Mouse (Mus musculus): Measurements from ENCODE around the gene Neurl3.

Gene Neurl3

DNA sequence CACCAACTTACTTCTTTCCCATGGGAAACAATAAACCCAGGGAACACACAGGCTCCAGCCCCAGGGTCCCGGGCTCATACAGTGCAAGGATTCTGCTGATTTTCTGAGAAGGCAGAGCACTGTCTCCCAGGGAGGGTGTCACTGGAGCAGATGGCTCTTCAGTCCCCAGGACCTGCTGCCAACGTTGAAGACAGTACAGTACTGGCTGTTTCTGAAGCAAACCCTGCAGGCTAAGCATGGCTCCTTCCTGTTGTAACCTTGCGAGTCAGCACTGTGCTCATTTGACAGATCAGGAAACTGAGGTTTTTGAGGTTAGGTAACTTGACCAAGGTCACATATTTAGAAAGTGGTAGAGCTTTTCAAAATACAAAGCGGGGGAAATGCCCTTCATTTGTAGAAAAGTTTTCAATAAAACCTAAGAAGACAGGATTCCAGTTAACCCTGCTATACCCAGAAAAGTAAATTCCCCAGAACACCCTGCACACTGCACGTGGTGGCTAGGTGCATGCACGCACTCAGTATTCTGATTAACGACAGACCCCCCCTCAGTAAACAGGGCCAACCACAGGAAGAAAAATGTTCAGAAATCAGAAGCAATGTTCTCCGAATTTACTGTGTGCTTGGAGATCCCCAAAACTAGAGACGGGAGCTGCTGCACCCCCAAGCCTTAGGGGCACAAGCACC lies 22.1 kb upstream of the Neurl3 start:
- peak; percentile 62 to 73 for DNase-seq

DNA sequence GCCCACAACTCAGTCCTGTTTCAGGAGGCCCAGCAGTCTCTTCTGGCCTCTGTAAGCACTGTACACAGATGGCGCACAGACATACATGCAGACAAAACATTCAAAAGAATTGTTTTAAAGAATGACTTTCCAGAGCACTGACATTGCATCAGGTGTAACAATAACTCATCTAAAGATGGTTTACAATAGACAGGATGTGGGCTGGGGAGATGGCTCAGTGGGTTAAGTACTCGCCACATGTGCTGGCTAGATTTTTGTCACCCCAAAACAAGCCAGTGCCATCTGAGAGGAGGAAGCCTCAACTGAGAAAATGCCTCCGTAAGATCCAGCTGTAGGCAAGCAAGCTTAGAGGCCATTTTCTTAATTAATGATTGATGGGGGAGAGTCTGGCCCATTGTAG lies 19.9 kb upstream of the Neurl3 start:
- DNase-seq: no peak

DNA sequence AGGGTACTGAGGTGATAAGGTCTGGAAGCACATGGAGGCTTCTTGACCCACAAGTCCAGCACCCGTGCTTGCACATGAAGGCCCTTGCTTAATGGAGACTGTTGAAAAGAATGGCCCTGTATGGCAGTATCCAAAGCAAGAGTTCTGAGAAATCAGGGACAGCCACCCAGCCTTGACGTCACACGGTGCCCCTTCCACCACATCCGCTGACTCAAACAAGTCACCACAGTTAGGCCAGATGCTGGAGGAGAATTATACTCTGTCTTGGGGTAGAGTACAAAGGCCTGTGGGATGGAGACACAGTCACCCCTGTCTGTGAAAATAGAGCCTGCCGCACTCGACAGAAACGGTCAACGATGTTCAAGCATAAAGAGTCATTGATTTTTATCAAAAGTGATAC lies 19.0 kb upstream of the Neurl3 start:
- no peak for DNase-seq

DNA sequence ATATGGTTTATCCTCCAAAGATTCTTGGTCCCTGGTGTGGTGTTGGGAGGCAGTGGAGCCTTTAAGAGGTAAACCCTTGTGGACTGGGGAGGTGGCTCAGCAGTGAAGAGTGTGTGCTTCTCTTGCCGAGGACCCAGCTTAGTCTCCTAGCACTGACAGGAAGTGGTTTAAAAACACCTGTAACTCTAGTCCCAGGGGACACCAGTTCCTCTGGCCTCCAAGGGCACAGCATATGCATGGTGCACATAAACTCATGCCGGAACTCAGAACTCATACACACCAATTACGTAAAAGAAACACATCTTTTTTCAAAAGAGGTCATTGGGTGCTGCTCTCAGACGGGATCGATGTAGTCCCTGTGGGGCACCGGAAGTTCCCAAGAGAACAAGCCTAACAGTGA lies 7.4 kb upstream of the Neurl3 start:
- no peak for DNase-seq

DNA sequence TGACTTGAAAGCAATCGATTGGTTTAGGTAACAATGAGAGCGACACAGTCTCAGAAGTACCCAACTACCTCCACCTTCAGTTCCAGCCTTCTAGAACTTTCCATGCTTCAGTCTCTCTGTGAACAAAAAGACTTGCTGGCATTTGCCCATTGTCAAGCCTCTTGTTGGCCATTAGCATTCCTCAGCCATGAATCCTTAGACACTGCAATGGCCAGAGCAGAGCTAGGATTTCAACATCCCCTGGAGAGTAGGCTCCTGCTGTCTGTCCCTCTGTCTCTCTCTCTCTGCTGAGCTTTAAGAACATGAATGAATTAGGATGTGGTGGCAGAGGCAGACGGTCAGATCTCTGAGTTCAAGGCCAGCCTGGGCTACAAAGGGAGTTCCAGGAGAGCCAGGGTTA lies 6.5 kb upstream of the Neurl3 start:
- DNase-seq: no peak

DNA sequence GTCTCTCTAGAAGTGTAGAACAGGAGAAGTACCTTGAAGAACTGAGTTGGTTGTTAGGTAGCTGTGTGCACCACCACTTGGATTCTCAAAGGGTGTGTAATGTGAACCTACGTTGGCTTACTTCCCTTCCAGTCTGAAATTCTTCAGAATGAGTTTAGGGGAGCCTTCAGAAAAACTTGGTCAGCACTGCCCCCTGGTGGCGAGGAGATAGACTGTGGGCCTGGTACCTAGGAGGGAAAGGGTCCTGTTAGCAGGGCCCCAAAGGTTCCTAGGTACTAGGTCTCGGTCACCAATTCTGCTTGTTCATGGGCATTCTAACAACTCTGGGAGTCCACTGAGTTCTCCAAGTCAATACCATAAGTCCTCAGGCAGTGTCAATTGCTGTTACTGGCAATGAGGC lies 4.7 kb upstream of the Neurl3 start:
- DNase-seq: peak; percentile 91 to 94

DNA sequence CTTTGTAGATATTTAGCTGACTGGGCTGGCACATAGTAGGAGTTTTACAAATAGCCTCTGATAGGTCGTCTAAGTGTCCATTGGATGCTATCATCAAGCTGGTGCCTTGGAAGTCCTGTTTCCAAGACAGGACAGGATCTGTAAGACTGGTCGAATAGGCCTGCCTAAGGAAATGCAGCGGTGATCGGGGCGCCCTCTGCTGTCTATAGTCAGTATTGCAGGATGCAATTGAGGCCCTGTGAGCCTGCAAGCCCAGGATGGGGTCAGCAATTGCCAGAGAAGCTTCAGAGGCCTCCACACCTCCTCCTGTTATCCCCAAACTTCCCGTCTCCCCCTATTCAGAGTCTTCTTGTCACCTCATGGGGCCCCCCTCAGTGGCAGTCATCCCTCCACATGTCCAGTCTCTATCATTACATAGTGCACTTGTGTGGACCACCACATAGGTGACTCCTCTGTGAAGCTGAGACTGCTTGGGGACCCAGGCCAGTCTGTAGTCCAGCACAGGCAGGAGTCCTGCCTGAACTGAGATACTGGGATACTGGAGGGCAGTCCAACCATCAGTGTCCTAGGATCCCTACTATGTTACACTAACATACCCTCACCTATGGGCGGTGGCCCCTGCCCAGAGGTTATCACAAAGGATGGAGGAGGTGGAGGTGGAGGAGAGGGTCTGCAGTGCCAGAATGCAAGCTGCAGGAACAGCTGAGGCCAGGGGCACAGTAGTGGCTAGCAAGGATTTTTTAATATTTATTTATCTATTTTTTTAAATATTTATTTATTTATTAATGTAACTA lies 3.0 kb upstream of the Neurl3 start:
- peak; percentile 87 to 92 for DNase-seq

DNA sequence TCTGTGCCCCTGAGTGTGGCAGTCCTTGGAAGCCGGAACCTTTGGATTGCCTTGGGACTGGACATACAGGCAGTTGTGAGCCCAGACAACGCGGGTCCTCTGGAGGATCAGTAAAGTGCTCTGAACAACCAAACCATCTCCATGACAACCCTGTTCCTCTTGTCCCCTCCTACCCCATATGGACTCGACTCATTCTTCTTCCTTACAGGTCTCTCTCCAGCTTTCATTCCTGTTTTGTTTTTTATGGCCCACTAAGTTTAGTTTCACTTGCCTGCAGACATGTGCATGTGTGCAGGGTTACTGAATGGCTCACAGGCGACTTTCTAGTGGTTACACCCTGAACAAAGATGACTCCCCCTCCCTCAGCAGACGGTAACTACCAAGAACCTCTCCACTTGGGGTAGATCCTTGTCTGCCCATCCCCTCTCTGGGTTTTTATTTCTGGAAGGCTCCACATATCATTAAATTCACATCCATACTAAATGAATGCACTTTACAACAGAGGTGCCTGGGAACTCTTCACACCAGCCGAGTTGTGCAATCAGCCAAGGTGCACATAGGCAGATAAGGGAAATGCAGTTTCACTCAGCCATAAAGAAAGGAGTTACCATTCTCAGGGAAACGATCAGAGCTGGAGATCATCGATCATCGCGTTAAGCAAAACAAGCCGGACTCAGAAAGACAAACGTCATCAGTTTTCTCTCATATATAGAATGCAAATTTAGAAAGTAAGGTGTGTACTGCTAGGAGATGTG lies 1.3 kb upstream of the Neurl3 start:
- no peak for DNase-seq

DNA sequence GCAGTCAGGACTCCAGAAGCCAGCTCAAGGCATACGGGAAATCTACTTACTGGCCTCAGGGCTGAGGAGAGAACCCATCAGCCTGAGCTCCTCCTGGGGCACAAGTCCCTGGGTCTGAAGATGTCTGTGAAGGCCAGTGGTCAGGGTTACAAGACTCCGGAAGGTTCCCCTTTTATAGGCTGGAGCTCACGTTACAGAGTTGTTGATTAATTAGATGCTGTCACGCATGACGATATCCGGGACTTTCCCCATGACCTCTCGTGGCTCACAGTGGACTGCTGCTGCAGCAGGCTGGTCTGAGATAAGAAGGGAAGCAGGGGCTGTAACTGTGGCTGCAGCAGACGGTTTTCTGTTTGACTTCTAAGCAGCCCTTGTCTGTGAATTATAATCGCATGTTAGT lies 1.2 kb downstream of the Neurl3 start:
- no peak for DNase-seq

DNA sequence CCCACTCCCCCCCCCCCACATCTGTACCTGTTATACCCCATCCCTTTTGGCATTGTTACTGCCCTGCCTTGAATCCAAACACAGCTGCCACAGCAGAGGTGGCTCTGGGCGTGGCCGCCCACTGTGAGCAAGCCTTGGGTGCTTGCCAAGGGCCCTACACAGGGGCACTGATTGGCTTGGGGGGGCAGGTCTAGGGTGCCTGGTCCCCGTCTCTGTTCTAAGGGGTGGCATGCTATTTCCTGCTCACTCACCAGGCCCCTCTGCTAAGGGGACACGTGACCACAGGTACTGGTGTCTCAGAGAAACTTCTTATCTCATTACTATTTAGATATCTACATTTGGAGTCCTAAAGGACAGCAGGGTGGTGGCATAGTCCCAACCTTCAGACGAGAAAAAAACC lies 1.9 kb downstream of the Neurl3 start:
- no peak for DNase-seq

DNA sequence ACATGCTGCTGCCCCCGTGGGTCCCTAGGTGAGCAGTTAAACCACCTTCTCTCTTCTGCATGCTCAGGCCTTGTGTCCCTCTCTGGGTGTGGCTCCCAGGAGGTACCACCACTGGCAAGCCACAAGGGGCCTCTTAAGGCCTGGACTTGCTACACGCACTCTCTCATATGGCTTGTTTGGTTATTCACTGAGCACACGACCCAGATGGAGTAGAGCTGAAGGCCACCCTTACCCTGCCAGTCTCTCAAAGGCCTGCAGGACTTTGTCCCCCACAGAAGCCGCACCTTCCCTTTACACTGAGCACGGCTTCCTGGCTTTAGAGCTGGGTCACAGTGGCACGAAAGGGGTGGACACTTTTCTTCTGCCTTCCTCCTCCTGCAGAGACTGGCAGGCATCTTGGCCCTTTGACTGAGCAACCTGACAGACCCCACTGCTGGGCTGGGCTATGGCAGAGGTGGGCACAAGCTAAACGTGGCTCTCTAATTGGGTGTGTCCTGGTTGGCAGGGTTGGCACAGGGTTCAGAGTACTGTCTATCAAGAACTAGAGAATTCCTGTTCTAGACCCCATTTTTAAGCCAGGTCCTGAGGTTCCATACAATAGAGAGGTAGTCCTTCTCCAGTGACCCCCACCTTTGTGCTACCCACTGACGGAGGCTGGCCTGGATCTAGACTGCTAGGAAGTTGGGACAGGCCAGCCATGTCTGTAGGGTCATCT lies 2.8 kb downstream of the Neurl3 start:
- DNase-seq: no peak

DNA sequence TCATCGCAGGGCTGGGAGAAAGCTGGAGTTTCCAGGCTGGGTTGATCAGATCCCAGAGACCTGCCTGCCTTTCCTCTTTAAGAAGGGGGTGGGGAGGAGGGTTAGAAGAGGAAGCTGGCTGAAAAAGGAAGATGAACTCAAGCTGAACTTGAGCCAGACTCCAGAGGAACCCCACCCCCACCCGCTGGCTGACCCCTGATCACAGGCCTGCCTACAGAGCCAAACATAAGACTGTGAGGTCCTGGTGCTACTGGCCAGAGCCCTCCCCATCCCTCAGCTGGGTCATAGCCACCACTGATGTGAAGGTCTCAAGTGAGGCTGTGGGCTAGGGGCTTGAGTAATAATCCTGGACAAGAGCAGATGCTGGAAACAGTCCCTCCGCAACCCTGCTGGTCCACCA lies 3.8 kb downstream of the Neurl3 start:
- DNase-seq: no peak

DNA sequence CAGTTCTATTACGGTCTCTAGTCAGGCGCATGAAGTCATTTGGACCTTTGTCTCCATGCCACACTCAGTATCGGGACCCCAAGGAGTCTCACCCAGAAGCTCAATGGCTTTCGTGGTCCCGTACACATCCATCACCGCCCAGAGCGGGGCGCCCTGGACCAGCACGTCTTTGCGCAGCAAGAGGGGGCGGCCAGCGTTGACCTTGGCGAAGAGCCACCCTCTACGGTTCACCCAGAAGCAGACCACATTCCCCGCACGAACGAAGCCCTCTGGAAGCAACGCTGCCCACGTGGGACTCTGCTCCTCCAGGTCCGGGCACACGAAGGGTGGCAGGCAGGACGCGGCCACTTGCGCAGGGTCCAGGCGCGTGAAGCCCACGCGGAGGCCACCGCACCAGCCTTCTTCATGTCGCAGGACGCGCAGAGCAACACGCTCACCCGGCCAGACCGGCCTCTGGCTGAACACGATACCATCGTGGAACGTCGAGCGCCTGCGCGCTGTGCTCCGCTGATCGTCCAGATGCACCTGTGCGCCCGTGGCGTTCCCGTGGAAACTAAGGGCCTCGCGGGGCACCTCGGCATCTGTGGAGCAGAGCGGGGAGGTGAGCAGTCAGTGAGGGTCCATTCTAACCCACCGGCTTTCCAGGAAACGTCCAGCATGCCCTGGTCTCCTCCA lies 5.2 kb downstream of the Neurl3 start:
- DNase-seq: no peak

DNA sequence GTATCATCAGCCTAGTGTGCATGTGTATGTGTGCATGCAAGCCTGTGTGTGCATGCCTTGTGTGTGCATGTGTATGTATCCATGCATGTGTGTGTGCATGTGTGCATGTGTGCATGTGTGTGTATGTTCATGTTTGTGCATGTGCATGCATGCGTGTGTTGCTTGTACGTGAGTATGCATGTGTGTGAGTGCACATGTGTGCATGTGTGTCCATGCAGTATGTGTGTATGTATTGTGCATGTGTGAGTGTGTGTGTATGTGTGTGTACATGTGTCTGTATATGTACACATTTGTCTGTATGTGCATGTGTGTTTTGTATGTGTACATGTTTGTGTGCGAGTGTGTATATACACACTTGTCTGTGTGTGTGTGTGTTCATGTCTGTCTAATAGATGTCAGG lies 6.9 kb downstream of the Neurl3 start:
- DNase-seq: no peak

DNA sequence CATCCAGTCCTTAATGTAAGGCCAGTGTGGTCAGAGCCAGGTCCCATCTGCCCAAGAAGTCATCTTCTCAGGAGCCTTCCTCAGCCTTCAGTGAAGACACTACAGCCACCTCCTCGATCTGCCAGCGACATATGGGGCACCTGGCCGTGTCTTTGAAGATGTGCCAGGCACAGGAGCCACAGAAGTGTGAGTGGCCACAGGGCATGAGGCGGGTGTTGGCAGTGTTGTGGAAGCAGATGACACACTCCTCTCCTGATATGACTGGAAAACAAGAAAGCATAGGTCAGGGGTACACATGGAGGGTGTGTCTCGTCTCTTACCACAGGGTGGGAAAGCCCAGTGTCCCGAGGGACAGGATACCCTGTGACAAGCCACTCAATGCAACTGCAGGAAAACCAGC lies 8.2 kb downstream of the Neurl3 start:
- DNase-seq: peak; percentile 85 to 91

DNA sequence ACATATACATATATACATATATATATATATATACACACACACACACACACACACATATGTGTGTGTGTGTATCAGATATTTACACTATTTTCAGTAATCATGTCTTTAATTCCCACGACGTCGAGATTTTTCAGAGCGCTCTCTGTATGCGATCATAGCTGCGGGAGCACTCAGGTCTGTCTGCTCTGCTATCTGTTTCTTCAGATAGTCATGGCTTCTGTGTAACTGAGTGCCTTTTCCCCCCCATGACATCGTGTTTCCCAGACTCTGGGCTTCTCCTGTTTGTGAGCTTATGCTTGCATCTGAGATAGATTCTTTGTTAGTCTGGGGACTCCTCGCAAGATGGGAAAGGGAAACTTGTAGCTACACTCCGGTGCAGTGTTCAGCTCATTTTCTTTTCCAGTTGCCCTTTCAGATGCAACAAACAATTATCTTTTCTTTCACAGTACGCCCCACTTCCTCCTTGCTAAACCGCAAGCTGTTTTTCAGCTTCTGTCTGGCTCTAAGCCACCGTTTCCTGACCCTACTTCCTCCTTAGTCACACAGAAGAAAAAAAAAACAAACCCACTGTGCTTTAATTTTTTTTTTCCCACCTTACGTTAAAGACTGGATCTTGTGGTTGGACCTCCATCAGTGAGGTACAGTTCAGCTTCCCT lies 10.5 kb downstream of the Neurl3 start:
- no peak for DNase-seq

DNA sequence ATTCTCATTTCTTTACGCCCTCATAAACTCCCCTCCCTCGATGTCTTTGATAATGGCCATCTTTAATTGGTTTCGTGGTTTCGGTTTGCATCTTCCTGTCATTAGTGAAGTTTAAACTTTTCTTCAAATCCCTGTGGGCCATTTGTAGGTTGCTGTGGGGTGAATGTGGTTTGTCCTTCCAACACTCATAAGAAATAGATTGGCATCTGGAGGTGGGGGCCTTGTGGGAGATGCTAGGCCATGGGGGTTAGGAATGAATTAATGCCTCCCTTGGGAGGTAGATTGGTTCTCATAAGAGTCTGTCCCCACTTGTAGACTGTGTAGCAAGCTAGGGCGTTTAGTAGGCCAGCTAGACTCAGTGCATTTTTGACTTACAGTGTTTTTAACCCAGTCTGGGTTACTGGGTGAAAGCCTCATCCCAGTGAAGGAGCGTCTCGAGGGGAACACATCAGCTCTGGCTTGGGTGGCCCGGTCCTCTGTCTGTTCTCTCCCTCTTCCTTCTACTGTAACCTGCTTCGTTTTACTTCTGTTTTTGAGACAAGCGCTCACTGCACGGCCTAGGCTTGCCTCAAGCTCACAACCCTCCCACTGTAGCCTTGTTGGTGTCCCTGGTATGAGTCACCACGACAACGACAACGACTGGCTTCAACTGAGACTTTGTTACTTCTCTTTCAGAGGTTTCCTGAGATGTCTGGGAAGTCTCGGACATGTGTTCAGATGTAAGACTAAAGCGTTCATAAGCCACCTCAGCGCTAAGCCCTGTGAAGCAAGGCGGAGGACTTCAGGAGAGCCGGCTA lies 12.6 kb downstream of the Neurl3 start:
- DNase-seq: no peak

DNA sequence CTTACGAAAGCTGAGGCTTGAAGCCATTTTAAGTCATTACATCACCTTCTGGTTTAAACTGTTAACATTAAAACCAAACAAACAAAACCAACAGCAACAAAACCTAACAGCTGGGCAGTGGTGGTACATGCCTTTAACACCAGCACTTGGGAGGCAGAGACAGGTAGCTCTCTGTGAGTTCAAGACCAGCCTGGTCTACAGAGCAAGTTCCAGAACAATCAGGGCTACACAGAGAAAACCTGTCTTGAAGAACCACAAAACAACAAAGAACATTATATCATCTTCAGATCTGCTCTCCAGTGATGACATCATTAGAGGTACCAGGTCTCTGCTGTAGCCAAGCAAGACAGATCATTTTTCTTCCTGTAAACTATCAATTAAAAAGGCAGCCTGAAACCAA lies 14.1 kb downstream of the Neurl3 start:
- no peak for DNase-seq

DNA sequence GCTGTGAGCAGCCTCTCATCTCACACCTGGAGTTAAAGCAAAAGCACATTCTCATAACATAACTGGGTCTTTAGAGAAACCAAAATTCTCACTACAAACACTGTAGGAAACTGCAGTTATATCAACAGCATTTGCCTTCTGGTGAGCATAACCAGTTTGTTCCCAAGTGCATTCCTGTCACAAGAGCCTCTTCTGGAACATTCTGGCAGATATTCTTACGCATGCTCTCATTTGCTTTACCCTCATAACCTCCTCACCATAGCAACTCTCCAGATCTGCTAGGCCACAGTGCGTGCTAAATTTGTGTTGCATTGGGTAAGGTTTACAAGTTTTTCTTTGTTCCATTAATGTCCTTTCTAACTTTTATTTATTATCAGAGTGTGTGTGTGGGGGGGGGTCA lies 15.2 kb downstream of the Neurl3 start:
- DNase-seq: no peak

DNA sequence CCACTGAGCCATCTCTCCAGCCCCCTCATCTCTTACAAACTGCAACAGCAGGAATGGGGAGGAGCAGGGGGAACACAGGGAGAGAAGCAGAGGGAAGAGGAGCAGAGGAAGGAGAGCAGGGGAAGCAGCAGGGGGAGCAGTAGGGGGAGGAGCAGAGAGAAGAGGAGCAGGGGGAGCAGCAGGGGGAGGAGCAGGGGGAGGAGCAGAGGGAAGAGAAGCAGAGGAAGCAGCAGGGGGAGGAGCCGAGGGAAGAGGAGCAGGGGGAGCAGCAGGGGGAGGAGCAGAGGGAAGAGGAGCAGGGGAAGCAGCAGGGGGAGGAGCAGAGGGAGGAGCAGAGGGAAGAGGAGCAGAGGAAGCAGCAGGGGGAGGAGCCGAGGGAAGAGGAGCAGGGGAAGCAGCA lies 15.8 kb downstream of the Neurl3 start:
- DNase-seq: no peak

DNA sequence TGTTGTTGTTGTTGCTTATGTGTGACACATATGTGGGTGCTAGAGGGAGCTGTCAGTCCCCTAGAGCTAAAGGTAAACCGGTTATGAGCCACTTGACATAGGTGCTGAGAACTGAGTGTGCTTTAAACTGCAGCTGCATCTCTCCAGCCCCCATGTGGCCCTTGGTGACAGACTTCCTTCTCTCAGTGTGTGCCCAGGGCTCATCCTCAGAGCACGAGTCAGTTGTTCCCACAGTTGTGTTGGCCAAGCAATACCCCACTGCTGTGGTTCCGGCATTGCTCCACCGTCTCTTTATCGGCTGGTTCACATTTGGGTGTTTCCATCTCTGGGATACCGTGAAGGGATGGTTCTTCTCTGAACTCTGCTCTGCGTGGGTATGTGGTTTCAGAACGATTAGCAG lies 17.2 kb downstream of the Neurl3 start:
- DNase-seq: no peak

Data from cerebellum, postnatal 14 days (tissue).